Mouse (Mus musculus): ENCODE measurements around the gene Irf4.

- TF ChIP-seq CTCF (IDR thresholded peaks at IDR 0.05; ENCODE audit: insufficient read depth, low read length) = no peak
- no peak for TF ChIP-seq POLR2A (IDR thresholded peaks at IDR 0.05; ENCODE audit: borderline replicate concordance, extremely low read depth, low read depth, low read length)
These were observed 44.6 kb upstream of the Irf4 start for GRCm38 (mm10) chr13:30704246-30705095.

Data from lung, adult 2 months (tissue).